ENCODE assay signal across 12 mouse cellular contexts in the genomic region with DNA sequence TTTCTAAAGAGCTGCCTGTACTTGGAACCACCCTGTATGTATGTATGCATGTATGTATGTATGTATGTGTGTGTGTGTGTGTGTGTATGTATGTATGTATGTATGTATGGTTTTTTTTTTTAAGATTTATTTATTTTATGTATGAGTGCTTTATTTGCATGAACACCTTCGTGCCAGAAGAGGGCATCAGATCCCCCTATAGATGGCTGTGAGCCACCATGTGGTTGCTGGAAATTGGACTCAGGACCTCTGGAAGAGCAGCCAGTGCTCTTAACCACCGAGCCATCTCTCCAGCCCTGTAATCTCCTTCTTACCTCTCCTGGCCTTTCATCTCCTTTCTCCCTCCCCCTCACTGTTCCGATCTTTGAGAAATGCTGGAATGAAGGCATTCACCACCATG. TPM values are rescaled to one million over a fixed set of nuclear protein-coding genes. Genes with fewer than 3 reads are reported as not detected.
DNase-seq lines count a peak whose midpoint lies in the region; ATAC-seq and TF ChIP-seq lines count a peak whose summit lies in the region.
"Not testable (repeated sequence)": the region's sequence is repeated elsewhere in the genome, so short reads cannot be mapped to it uniquely, and the experiment has no call there.
"Had no signal": no experiment of that assay in that cellular context is flagged by ENCODE, and none has a peak within 500 bp of the region (broad histone marks: within the 10 kb centered on the region; RNA-seq: fewer than 3 reads in every experiment).

No protein-coding gene starts in this region.

- not testable (repeated sequence) for TF ChIP-seq POLR2A in ES-Bruce4 (IDR thresholded peaks at IDR 0.05; ENCODE audit: insufficient read depth, low read length); brain, embryonic 14.5 days (IDR thresholded peaks at IDR 0.05; ENCODE audit: borderline replicate concordance, extremely low read depth, insufficient read depth, insufficient read length, poor library complexity, severe bottlenecking)

- DNase-seq in brain, embryonic 14.5 days (ENCODE audit: low read depth), result peak; percentile 17
- DNase-seq in heart, postnatal 0 days (ENCODE audit: low spot score); kidney, postnatal 0 days (ENCODE audit: low spot score); liver, embryonic 13.5 days; lung, embryonic 14.5 days; stomach, postnatal 0 days (ENCODE audit: low spot score): not testable (repeated sequence)

- WGBS in heart, postnatal 0 days, result 33% methylated on average over 3 of the region's 3 CpGs
- WGBS in kidney, postnatal 0 days, result 31% methylated on average over 3 of the region's 3 CpGs
- 47% methylated on average over 3 of the region's 3 CpGs for WGBS in liver, embryonic 13.5 days (ENCODE audit: insufficient replicate concordance)
- WGBS in lung, embryonic 14.5 days, result 36% methylated on average over 3 of the region's 3 CpGs
- WGBS in stomach, postnatal 0 days, result 45% methylated on average over 3 of the region's 3 CpGs

- TF ChIP-seq EP300 in ES-Bruce4 (IDR thresholded peaks at IDR 0.05; ENCODE audit: insufficient read depth, low read depth, low read length); heart, postnatal 0 days (IDR thresholded peaks at IDR 0.05; ENCODE audit: low read depth); stomach, postnatal 0 days (optimal IDR thresholded peaks at IDR 0.05): not testable (repeated sequence)

- not testable (repeated sequence) for H3K4me2 ChIP-seq in heart, postnatal 0 days (ENCODE audit: low read depth, low read length); kidney, postnatal 0 days (ENCODE audit: low read length); liver, embryonic 13.5 days; lung, embryonic 14.5 days; stomach, postnatal 0 days (replicated peaks; ENCODE audit: low read depth)

- H3K27me3 ChIP-seq in ES-Bruce4 (ENCODE audit: control insufficient read depth, insufficient read depth, low read length, poor library complexity, severe bottlenecking); heart, postnatal 0 days (ENCODE audit: control insufficient read depth, insufficient read depth, low read length); kidney, postnatal 0 days (ENCODE audit: insufficient read depth, low read length); liver, embryonic 13.5 days; lung, embryonic 14.5 days (ENCODE audit: insufficient read depth, low read length); stomach, postnatal 0 days (ENCODE audit: control insufficient read depth, insufficient read depth, low read length): not testable (repeated sequence)

- ATAC-seq in heart, postnatal 0 days (ENCODE audit: insufficient read depth, low read depth); kidney, postnatal 0 days (replicated peaks; ENCODE audit: low FRiP score, low read depth); liver, embryonic 13.5 days (ENCODE audit: low read depth); lung, embryonic 14.5 days (ENCODE audit: insufficient read depth); stomach, postnatal 0 days (ENCODE audit: low FRiP score, low TSS enrichment): not testable (repeated sequence)

- not testable (repeated sequence) for H3K9ac ChIP-seq in ES-Bruce4 (ENCODE audit: low read depth, poor library complexity, severe bottlenecking); heart, postnatal 0 days (replicated peaks; ENCODE audit: low read depth, low read length); kidney, postnatal 0 days (ENCODE audit: low read depth, low read length); lung, embryonic 14.5 days; stomach, postnatal 0 days (ENCODE audit: low read length)
- peak overlapping the region; percentile 7; the same call in 1 of the 2 replicates for H3K9ac ChIP-seq in liver, embryonic 13.5 days

- not testable (repeated sequence) for H3K9me3 ChIP-seq in ES-Bruce4 (replicated peaks; ENCODE audit: control insufficient read depth, insufficient read depth, low read length, poor library complexity, severe bottlenecking); heart, postnatal 0 days (replicated peaks; ENCODE audit: control insufficient read depth, low read length); kidney, postnatal 0 days (replicated peaks; ENCODE audit: low read length); liver, embryonic 13.5 days (replicated peaks); lung, embryonic 14.5 days (ENCODE audit: low read depth, low read length); stomach, postnatal 0 days (ENCODE audit: control insufficient read depth, low read length)

- not testable (repeated sequence) for H3K27ac ChIP-seq in ES-Bruce4 (ENCODE audit: insufficient read depth, low read length); heart, postnatal 0 days (ENCODE audit: low read depth); kidney, postnatal 0 days; lung, embryonic 14.5 days (ENCODE audit: low read depth); stomach, postnatal 0 days (replicated peaks)
- 0 out of 2 replicates have a peak overlapping the region, but pooled peaks have one; percentile 16 for H3K27ac ChIP-seq in liver, embryonic 13.5 days

- not testable (repeated sequence) for H3K36me3 ChIP-seq in ES-Bruce4 (ENCODE audit: control insufficient read depth, insufficient read depth, low read length, poor library complexity, severe bottlenecking); heart, postnatal 0 days (replicated peaks; ENCODE audit: control insufficient read depth, insufficient read depth, low read length); kidney, postnatal 0 days (ENCODE audit: insufficient read depth, low read length); liver, embryonic 13.5 days; lung, embryonic 14.5 days (ENCODE audit: insufficient read depth); stomach, postnatal 0 days (ENCODE audit: control insufficient read depth, insufficient read depth, low read length)

- not testable (repeated sequence) for H3K4me3 ChIP-seq in ES-Bruce4 (ENCODE audit: low read depth, low read length); heart, postnatal 0 days (ENCODE audit: low read depth, low read length); kidney, postnatal 0 days (replicated peaks; ENCODE audit: low read depth, low read length); liver, embryonic 13.5 days (replicated peaks); lung, embryonic 14.5 days (ENCODE audit: low read depth, low read length); stomach, postnatal 0 days (ENCODE audit: low read depth, low read length)

- not testable (repeated sequence) for H3K4me1 ChIP-seq in ES-Bruce4 (ENCODE audit: control insufficient read depth, insufficient read depth, low read length); heart, postnatal 0 days (ENCODE audit: control insufficient read depth, insufficient read depth); lung, embryonic 14.5 days (ENCODE audit: insufficient read depth); stomach, postnatal 0 days (replicated peaks; ENCODE audit: control insufficient read depth, insufficient read depth)
- H3K4me1 ChIP-seq in kidney, postnatal 0 days (replicated peaks; ENCODE audit: insufficient read depth, low read length), result peaks cover 15% of the 10 kb centered on the region; the same call in 1 of the 2 replicates
- peaks cover 58% of the 10 kb centered on the region for H3K4me1 ChIP-seq in liver, embryonic 13.5 days (replicated peaks)

- TF ChIP-seq CTCF in ES-Bruce4 (IDR thresholded peaks at IDR 0.05; ENCODE audit: low read depth, low read length), result peak; percentile 6
- peak; percentile 18; the same call in 1 of the 2 replicates for TF ChIP-seq CTCF in brain, embryonic 14.5 days (IDR thresholded peaks at IDR 0.05; ENCODE audit: borderline replicate concordance, extremely low read depth, insufficient read depth, insufficient read length)
- TF ChIP-seq CTCF in heart, postnatal 0 days (IDR thresholded peaks at IDR 0.05; ENCODE audit: low read depth), result peak; percentile 18
- peak; percentile 58 for TF ChIP-seq CTCF in kidney, postnatal 0 days (IDR thresholded peaks at IDR 0.05; ENCODE audit: low read depth)
- peak; percentile 32 for TF ChIP-seq CTCF in lung, embryonic 14.5 days (IDR thresholded peaks at IDR 0.05; ENCODE audit: low read depth)
- peak; percentile 50 for TF ChIP-seq CTCF in stomach, postnatal 0 days (IDR thresholded peaks at IDR 0.05; ENCODE audit: low read depth)

RNA-seq across cellular contexts. Expression of a gene that starts 25.2 kb away (rescaled TPM):
- 5.7 and 7.1 TPM in 2 replicates for polyA plus RNA-seq in ES-Bruce4 (2011; ENCODE audit: insufficient read depth, insufficient read length, low read depth, missing spikeins)
- 5.8 and 6.2 TPM in 2 replicates for polyA plus RNA-seq in brain, embryonic 14.5 days (2012; rRNA removed)
- 1.8 and 7.7 TPM in 2 replicates for total RNA-seq in heart, postnatal 0 days (2014; rRNA removed; ENCODE audit: low replicate concordance)
- polyA plus RNA-seq in heart, postnatal 0 days (2015; fragmentation: Nextera tagmentation; extraction: Ambion mirVana), result 5.7 and 5.8 TPM in 2 replicates
- polyA plus RNA-seq in kidney, postnatal 0 days (2015; fragmentation: Nextera tagmentation; extraction: Ambion mirVana), result 8.4 and 8.6 TPM in 2 replicates
- 8.2 and 9.2 TPM in 2 replicates for polyA plus RNA-seq in liver, embryonic 13.5 days (2015; fragmentation: Nextera tagmentation; extraction: Ambion mirVana)
- polyA plus RNA-seq in lung, embryonic 14.5 days (2014; fragmentation: Nextera tagmentation; extraction: Ambion mirVana), result 5.3 and 6.9 TPM in 2 replicates
- 5.0 TPM in 2 replicates for polyA plus RNA-seq in stomach, postnatal 0 days (2015; fragmentation: Nextera tagmentation; extraction: Ambion mirVana)

RNA-seq across cellular contexts. Expression of a gene that starts 44.6 kb away (rescaled TPM):
- polyA plus RNA-seq in ES-Bruce4 (2011; ENCODE audit: insufficient read depth, insufficient read length, low read depth, missing spikeins), result 0.15 and 0.17 TPM in 2 replicates
- 0.18 and 0.31 TPM in 2 replicates for polyA plus RNA-seq in brain, embryonic 14.5 days (2012; rRNA removed)
- 0.73 and 0.88 TPM in 2 replicates for total RNA-seq in heart, postnatal 0 days (2014; rRNA removed; ENCODE audit: low replicate concordance)
- polyA plus RNA-seq in heart, postnatal 0 days (2015; fragmentation: Nextera tagmentation; extraction: Ambion mirVana), result 0.19 and 0.21 TPM in 2 replicates
- polyA plus RNA-seq in kidney, postnatal 0 days (2015; fragmentation: Nextera tagmentation; extraction: Ambion mirVana), result 0.33 and 0.51 TPM in 2 replicates
- polyA plus RNA-seq in liver, embryonic 13.5 days (2015; fragmentation: Nextera tagmentation; extraction: Ambion mirVana), result 0.05 and 0.08 TPM in 2 replicates
- 0.22 TPM in 1 of 2 replicates, not detected in the other for polyA plus RNA-seq in lung, embryonic 14.5 days (2014; fragmentation: Nextera tagmentation; extraction: Ambion mirVana)
- polyA plus RNA-seq in stomach, postnatal 0 days (2015; fragmentation: Nextera tagmentation; extraction: Ambion mirVana), result 0.61 and 0.79 TPM in 2 replicates
- total RNA-seq: granulocyte monocyte progenitor cell, adult 5-6 weeks had no signal
- polyA plus RNA-seq: CD4-positive, CD25-positive, alpha-beta regulatory T cell, adult 4 months; erythroblast, embryonic 14.5 days; heart, embryonic 14.5 days; inflammation-experienced regulatory T-cells, adult 6 months had no signal

Comparison
In these comparisons a context has a peak if more than half of its experiments do, and no peak if none do; other contexts are left out.
1. CTCF ChIP-seq: peak in every context shown above with its lines; median percentile 58 in kidney, postnatal 0 days; 50 in stomach, postnatal 0 days; 32 in lung, embryonic 14.5 days; 18 in brain, embryonic 14.5 days; 18 in heart, postnatal 0 days; 6 in ES-Bruce4.